Mouse (Mus musculus): ENCODE measurements around the gene Hmx3.

The Hmx3 gene

GRCm38 (mm10) chr7:131542115-131542871 lies at the start of gene Hmx3:
TSS of gene Hmx3 (plus strand) at chr7:131542867.
- DNase-seq (ENCODE audit: low read depth, low spot score), result peak; percentile 86

GRCm38 (mm10) chr7:131503739-131504138 lies 38.9 kb upstream of the Hmx3 start:
- DNase-seq (ENCODE audit: low read depth, low spot score), result no peak

GRCm38 (mm10) chr7:131539979-131540378 lies 2.7 kb upstream of the Hmx3 start:
- peak; percentile 82 for DNase-seq (ENCODE audit: low read depth, low spot score)

- no peak for DNase-seq (ENCODE audit: low read depth, low spot score)
Measured at GRCm38 (mm10) chr7:131541184-131542114, 1.2 kb upstream of the Hmx3 start.

GRCm38 (mm10) chr7:131542872-131543622 lies 380 bp downstream of the Hmx3 start:
- DNase-seq (ENCODE audit: low read depth, low spot score), result peak; percentile 51

- DNase-seq (ENCODE audit: low read depth, low spot score), result peak; percentile 55
Measured at GRCm38 (mm10) chr7:131543623-131544481, 1.2 kb downstream of the Hmx3 start.

- no peak for DNase-seq (ENCODE audit: low read depth, low spot score)
Measured at GRCm38 (mm10) chr7:131544871-131545270, 2.2 kb downstream of the Hmx3 start.

- no peak for DNase-seq (ENCODE audit: low read depth, low spot score)
Measured at GRCm38 (mm10) chr7:131545701-131546385, 3.2 kb downstream of the Hmx3 start.

GRCm38 (mm10) chr7:131546423-131546822 lies 3.8 kb downstream of the Hmx3 start:
- no peak for DNase-seq (ENCODE audit: low read depth, low spot score)

- DNase-seq (ENCODE audit: low read depth, low spot score), result no peak
Measured at GRCm38 (mm10) chr7:131547481-131547880, 4.8 kb downstream of the Hmx3 start.

GRCm38 (mm10) chr7:131548473-131548872 lies 5.8 kb downstream of the Hmx3 start, which contains the start of gene Hmx2:
TSS of gene Hmx2 (plus strand) at chr7:131548773.
- DNase-seq (ENCODE audit: low read depth, low spot score), result no peak

- peak; percentile 25 for DNase-seq (ENCODE audit: low read depth, low spot score)
Measured at GRCm38 (mm10) chr7:131551471-131551870, 8.8 kb downstream of the Hmx3 start.

GRCm38 (mm10) chr7:131551931-131552741 lies 9.5 kb downstream of the Hmx3 start:
- no peak for DNase-seq (ENCODE audit: low read depth, low spot score)

GRCm38 (mm10) chr7:131552781-131553180 lies 10.1 kb downstream of the Hmx3 start:
- DNase-seq (ENCODE audit: low read depth, low spot score), result no peak

- peak; percentile 72 for DNase-seq (ENCODE audit: low read depth, low spot score)
Measured at GRCm38 (mm10) chr7:131553771-131554175, 11.1 kb downstream of the Hmx3 start.

- peak; percentile 51 for DNase-seq (ENCODE audit: low read depth, low spot score)
Measured at GRCm38 (mm10) chr7:131554341-131555180, 11.9 kb downstream of the Hmx3 start.

- DNase-seq (ENCODE audit: low read depth, low spot score), result peak; percentile 64
Measured at GRCm38 (mm10) chr7:131555301-131556081, 12.8 kb downstream of the Hmx3 start.

- no peak for DNase-seq (ENCODE audit: low read depth, low spot score)
Measured at GRCm38 (mm10) chr7:131556116-131556515, 13.4 kb downstream of the Hmx3 start.
